Mouse (Mus musculus) lung, postnatal 0 days (tissue): ENCODE results near the gene Nat8.

ENCODE experiments used
- CTCF ChIP-seq: IDR thresholded peaks from 2 replicates; pipeline ENCODE4 v1.5.1; 2016; ENCODE audit warnings: antibody characterized with exemption, mild to moderate bottlenecking
- EP300 ChIP-seq: IDR thresholded peaks from 2 replicates; pipeline ENCODE4 v1.6.1; 2016; ENCODE audit warnings: antibody characterized with exemption, mild to moderate bottlenecking, control low read depth

GRCm38 (mm10) chr6:85863136-85863535, 31.3 kb upstream of the Nat8 start:
- TF ChIP-seq CTCF (no peak), EP300 (no peak)
